Mouse (Mus musculus) forebrain, embryonic 14.5 days (tissue): ENCODE measurements around the gene Antxr1. TPM values are rescaled to one million over a fixed set of nuclear protein-coding genes. Genes with fewer than 3 reads are reported as not detected.
A peak's percentile ranks its signal among the peaks of the same experiment; 100 is the strongest.

ENCODE experiments used
- ATAC-seq: fragments of 200-750 bp; cut with Nextera tagmentation; 2 replicates; pipeline ENCODE4 v1.8.0; 2017; ENCODE audit warnings: mild to moderate bottlenecking, moderate library complexity
- DNase-seq: peaks from one replicate; pipeline ENCODE4 v3.0.0-alpha.2; 2015; ENCODE audit warnings: low spot score
- H3K27ac ChIP-seq: fragments of 300-500 bp; sonication (generic); 2 replicates; pipeline ENCODE4 v1.5.1; 2014; ENCODE audit warnings: low read depth, mild to moderate bottlenecking, control low read depth, low read length, moderate library complexity
- H3K27me3 ChIP-seq: fragments of 300-500 bp; sonication (generic); replicated peaks from 2 replicates; pipeline ENCODE4 v1.6.1; 2014; ENCODE audit warnings: low read length, control low read depth, mixed read lengths; ENCODE audit not compliant: control insufficient read depth, insufficient read depth
- H3K36me3 ChIP-seq: fragments of 300-500 bp; sonication (generic); 2 replicates; pipeline ENCODE4 v1.6.1; 2014; ENCODE audit warnings: low read length, control low read depth; ENCODE audit not compliant: control insufficient read depth, insufficient read depth
- H3K4me1 ChIP-seq: fragments of 300-500 bp; sonication (generic); 2 replicates; pipeline ENCODE4 v1.6.1; 2014; ENCODE audit warnings: antibody characterized with exemption, low read length, control low read depth; ENCODE audit not compliant: control insufficient read depth, insufficient read depth
- H3K4me2 ChIP-seq: fragments of 300-500 bp; sonication (generic); 2 replicates; pipeline ENCODE4 v1.6.1; 2014; ENCODE audit warnings: mild to moderate bottlenecking, control low read depth, low read length
- H3K4me3 ChIP-seq: fragments of 300-500 bp; sonication (generic); 2 replicates; pipeline ENCODE4 v1.5.1; 2014; ENCODE audit warnings: low read depth, low read length, control low read depth
- H3K9ac ChIP-seq: fragments of 300-500 bp; sonication (generic); 2 replicates; pipeline ENCODE4 v1.6.1; 2014; ENCODE audit warnings: mild to moderate bottlenecking, low read length, control low read depth, moderate library complexity
- H3K9me3 ChIP-seq: fragments of 300-500 bp; sonication (generic); replicated peaks from 2 replicates; pipeline ENCODE4 v1.6.1; 2016; ENCODE audit warnings: low read length, control low read depth, mixed read lengths; ENCODE audit not compliant: control insufficient read depth
- WGBS: fragments of 180-500 bp; shearing (Covaris S2); extraction: QIAGEN DNeasy Blood & Tissue Kit; methylation state at CpG from one replicate; pipeline ENCODE4 v1.1.7; 2014; 5-methylcytosine and 5-hydroxymethylcytosine counted together
- polyA plus RNA-seq: library from polyadenylated mRNA; unstranded; fragments of >200 nt; fragmentation: Nextera tagmentation; extraction: Ambion mirVana; gene quantifications from 2 replicates; pipeline ENCODE4 v1.2.1, GENCODE M21; 2014

The Antxr1 gene
- polyA plus RNA-seq, 1 experiment from 2014 or later, result 2.3 TPM

DNA sequence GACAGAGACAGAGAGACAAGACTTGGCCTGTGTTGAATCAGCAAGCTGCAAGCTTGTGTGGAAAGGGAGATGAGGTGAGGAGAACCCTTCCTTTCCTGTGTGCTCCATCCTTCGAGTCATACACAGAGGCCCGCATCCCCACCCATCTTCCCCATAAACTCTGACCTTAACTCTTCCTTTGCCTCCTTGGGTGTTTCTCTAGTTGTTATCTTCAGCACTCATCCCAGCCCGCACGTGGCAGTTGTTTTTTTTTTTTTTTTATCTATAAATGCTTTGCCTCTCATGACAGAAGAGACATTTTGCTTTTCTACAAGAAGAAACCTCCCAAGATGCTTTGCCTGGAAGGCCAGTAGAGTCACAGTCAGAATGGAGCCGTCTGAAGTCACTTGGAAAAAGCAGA, 197.1 kb downstream of the Antxr1 start:
- Histone ChIP-seq H3K9ac (no peak overlapping the region), H3K4me2 (no peak overlapping the region), H3K4me3 (no peak overlapping the region), H3K27me3 (no peaks in the 10 kb centered on the region), H3K27ac (no peak overlapping the region), H3K36me3 (no peaks in the 10 kb centered on the region), H3K4me1 (no peaks in the 10 kb centered on the region), H3K9me3 (no peaks in the 10 kb centered on the region)
- ATAC-seq (no peak), DNase-seq (no peak)
- WGBS, result 87% methylated on average over 5 of the region's 5 CpGs

DNA sequence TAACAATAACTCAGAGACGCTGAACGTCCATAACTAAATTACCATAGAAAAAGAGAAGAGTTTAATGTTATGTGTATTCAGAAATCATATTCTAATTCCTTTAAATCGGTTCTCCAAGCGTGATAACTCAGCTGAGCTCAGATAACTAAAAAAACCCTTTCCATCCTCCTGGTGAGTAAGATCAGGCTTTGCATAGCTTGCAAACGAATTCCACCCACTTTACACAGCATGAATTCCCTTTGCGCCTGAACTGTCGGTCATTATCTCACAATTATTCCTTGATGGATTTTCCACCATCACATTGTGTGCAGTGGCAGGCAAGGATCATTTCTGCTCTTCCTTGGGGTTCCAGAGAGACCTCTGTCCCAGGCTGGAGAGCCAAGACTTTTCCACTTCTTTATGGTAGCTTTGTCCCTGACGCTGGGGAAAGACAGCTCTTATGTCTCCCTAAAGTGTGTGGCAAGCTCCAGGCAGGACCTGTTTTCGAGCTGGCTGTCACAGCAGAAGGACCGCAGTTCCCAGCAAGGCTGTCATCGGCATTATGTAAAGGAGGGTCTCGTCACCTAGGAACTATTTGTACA, 201.6 kb downstream of the Antxr1 start:
- H3K4me1 ChIP-seq, result no peaks in the 10 kb centered on the region
- H3K9ac ChIP-seq, result no peak overlapping the region
- WGBS, result 74% methylated on average over 12 of the region's 12 CpGs
- H3K4me3 ChIP-seq, result no peak overlapping the region
- no peak for ATAC-seq
- no peak overlapping the region for H3K27ac ChIP-seq
- no peak overlapping the region for H3K4me2 ChIP-seq
- H3K27me3 ChIP-seq, result no peaks in the 10 kb centered on the region
- DNase-seq, result peak; percentile 11
- H3K9me3 ChIP-seq, result no peaks in the 10 kb centered on the region
- no peaks in the 10 kb centered on the region for H3K36me3 ChIP-seq

DNA sequence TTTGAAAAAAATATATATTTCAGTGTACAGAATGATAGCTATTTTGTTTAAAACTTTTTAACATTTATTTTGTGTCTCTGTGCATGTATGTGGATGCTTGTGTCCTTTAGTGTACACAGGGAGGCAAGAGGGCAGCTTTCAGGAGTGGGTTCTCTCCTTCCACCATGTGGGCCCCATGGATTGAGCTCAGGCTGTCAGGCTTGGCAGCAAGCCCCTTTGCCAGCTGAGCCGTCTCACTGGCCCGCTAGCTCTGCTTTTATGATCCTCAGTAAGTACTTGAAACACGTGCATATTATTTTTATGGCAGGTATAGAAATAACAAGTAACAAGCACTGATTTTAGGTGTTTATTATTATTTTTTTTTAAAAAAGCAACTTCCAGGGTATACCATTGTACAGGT, 202.1 kb downstream of the Antxr1 start:
- H3K4me2 ChIP-seq, result no peak overlapping the region
- H3K4me3 ChIP-seq, result no peak overlapping the region
- H3K9me3 ChIP-seq, result no peaks in the 10 kb centered on the region
- H3K27ac ChIP-seq, result no peak overlapping the region
- H3K36me3 ChIP-seq, result no peaks in the 10 kb centered on the region
- ATAC-seq, result no peak
- 71% methylated on average over 3 of the region's 3 CpGs for WGBS
- peak; percentile 20 for DNase-seq
- no peaks in the 10 kb centered on the region for H3K27me3 ChIP-seq
- no peak overlapping the region for H3K9ac ChIP-seq
- no peaks in the 10 kb centered on the region for H3K4me1 ChIP-seq

DNA sequence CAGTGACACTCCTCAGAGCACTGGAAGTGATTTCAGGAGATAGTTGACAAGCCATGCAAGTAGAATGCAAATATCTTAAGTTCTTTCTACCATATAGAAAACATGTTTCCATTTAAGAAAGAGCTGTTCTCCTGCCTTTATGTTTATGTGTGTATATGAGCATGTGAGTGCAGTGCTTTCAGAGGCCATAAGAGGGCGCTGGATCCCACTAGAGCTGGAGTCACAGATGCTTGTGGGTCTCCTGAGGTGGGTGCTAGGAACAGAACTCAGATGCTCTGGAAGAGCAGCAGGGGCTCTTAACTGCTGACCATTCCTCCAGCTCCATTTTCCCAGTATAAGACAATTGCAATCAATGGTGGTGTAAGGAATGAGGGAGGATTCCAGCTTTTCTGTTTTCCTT, 204.5 kb downstream of the Antxr1 start:
- Histone ChIP-seq H3K36me3 (no peaks in the 10 kb centered on the region), H3K27me3 (no peaks in the 10 kb centered on the region), H3K4me2 (no peak overlapping the region), H3K4me1 (no peaks in the 10 kb centered on the region), H3K9ac (no peak overlapping the region), H3K9me3 (no peaks in the 10 kb centered on the region), H3K27ac (no peak overlapping the region), H3K4me3 (no peak overlapping the region)
- no peak for DNase-seq
- ATAC-seq, result no peak
- WGBS, result 66% methylated on average over 1 of the region's 1 CpGs

DNA sequence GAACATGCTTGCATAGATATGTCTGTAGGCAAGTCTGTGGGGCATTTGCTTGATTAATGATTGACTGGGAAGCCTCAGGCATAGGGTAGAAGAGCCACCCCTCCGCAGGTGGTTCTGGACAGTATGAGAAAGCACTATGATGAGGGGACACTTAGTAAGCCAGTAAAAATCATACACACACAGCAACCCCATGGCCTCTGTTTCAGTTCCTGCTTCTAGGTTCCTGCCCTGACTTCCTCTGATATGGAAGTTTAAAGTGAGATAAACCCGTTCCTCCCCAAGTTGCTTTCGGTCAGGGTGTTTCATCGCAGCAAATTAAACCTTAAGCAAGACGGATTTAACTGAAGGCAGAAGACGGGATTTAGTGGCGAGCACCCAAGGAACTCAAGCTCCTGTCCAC, 205.0 kb downstream of the Antxr1 start:
- no peak overlapping the region for H3K9ac ChIP-seq
- H3K9me3 ChIP-seq, result no peaks in the 10 kb centered on the region
- no peak for DNase-seq
- 97% methylated on average over 7 of the region's 7 CpGs for WGBS
- H3K4me2 ChIP-seq, result no peak overlapping the region
- no peaks in the 10 kb centered on the region for H3K27me3 ChIP-seq
- no peak for ATAC-seq
- H3K36me3 ChIP-seq, result no peaks in the 10 kb centered on the region
- H3K27ac ChIP-seq, result no peak overlapping the region
- H3K4me1 ChIP-seq, result no peaks in the 10 kb centered on the region
- H3K4me3 ChIP-seq, result no peak overlapping the region

DNA sequence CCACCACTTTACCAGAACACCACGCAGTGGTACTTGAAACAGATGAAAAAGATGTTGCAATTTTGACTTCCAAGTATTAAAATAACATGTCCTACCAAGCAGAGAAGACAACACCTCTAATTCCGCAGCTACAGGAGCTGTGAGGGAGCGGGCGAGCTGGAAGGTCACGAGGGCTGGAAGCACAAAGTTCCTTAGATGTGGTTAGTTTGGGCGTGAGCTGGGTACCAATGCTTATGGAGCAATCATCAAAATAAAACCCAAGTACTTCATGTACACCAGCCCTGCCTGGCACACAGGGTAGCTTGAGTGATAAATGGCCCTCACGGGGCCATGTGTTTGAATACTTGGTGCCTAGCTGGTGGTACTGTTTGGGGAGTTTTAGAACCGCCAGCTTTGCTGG, 205.8 kb downstream of the Antxr1 start:
- H3K9ac ChIP-seq, result no peak overlapping the region
- WGBS, result 91% methylated on average over 8 of the region's 8 CpGs
- no peaks in the 10 kb centered on the region for H3K36me3 ChIP-seq

DNA sequence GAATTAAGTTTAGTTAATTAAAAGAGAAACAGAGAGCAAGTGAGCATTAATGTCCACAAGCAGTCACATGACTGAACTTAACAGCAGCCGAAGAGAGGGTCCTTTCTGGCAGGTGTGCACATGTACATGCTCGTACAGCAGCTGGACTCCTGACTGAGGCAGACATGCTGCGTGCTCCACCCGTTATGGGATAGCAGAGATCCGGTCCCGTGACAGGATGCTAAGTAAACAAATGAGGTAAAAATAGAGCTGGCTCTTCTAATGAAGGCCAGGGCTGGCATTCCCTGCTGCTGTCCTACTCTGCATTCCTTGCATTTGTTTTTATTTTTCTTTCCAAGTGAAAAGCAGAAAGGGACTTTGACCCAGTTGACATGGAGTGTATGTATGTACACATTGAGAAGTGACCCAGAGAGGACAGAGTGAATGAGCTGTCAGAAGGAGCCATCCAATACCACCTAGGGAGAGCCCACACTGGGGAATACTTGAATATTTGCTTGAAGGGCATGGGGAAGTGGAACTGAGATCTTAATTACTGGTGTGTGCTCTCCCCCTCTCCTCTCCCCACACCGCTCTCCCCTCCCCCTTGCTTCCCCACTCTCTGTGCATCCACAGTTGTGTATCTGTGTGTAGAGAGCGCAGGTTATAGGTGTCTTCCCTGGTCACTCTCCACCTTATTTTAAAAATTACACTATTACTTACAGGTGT, 208.4 kb downstream of the Antxr1 start:
- ATAC-seq, result no peak
- WGBS, result 82% methylated on average over 8 of the region's 8 CpGs

More for the DNA sequence above, 205.8 kb downstream of the Antxr1 start:
- no peak for ATAC-seq
- Histone ChIP-seq H3K4me1 (no peaks in the 10 kb centered on the region), H3K9me3 (no peaks in the 10 kb centered on the region), H3K4me3 (no peak overlapping the region), H3K27me3 (no peaks in the 10 kb centered on the region), H3K27ac (no peak overlapping the region), H3K4me2 (no peak overlapping the region)
- DNase-seq, result no peak

DNA sequence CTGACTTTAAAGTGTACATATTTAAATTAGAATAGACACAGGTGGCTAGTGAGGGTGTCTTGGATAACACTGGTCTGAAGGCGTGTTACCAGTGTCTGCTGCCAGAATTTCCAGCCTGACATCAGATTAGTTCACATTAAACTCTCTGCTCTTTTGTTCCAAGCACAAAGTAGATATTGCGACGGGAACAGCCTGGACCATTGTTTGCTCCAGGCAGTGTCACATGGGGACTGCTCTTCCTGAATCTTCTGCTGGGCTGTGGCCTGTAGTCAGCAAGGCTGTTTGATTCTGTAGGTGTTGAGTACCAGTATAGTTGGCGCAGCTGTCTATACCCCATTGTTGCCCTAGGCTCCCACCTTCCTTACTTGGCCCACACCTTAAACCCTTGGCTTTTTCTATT, 211.6 kb downstream of the Antxr1 start:
- H3K27ac ChIP-seq, result no peak overlapping the region
- H3K9ac ChIP-seq, result no peak overlapping the region
- ATAC-seq, result no peak
- DNase-seq, result no peak
- H3K9me3 ChIP-seq, result no peaks in the 10 kb centered on the region
- H3K4me1 ChIP-seq, result no peaks in the 10 kb centered on the region
- H3K27me3 ChIP-seq, result no peaks in the 10 kb centered on the region
- H3K36me3 ChIP-seq, result no peaks in the 10 kb centered on the region
- no peak overlapping the region for H3K4me2 ChIP-seq
- H3K4me3 ChIP-seq, result no peak overlapping the region
- 79% methylated on average over 4 of the region's 4 CpGs for WGBS

More for the DNA sequence above, 208.4 kb downstream of the Antxr1 start:
- Histone ChIP-seq H3K4me3 (no peak overlapping the region), H3K9ac (no peak overlapping the region), H3K36me3 (no peaks in the 10 kb centered on the region), H3K27me3 (no peaks in the 10 kb centered on the region), H3K27ac (no peak overlapping the region), H3K4me2 (no peak overlapping the region), H3K9me3 (no peaks in the 10 kb centered on the region), H3K4me1 (no peaks in the 10 kb centered on the region)
- DNase-seq, result no peak

DNA sequence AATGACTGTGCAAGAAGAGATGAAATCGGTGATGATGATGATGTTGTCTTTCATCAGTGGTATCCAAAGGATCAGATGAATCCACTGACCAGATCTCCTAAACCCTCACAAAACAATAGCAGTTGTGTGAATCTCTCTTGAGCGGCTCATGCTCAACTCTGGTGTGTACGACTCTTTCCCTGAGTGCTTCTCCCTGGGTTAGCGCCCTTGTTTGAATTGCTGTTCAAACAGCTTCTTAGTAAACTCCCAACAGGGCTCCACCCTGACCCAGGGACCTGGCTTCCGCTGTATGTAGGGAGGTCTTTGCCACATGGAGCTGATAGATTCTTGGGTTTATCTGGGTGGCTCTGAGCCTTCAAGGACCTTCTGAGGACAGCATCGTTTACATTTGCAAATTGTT, 212.2 kb downstream of the Antxr1 start:
- WGBS, result 92% methylated on average over 6 of the region's 6 CpGs
- no peak overlapping the region for H3K27ac ChIP-seq
- H3K4me3 ChIP-seq, result no peak overlapping the region
- no peaks in the 10 kb centered on the region for H3K4me1 ChIP-seq
- H3K27me3 ChIP-seq, result no peaks in the 10 kb centered on the region
- H3K9me3 ChIP-seq, result no peaks in the 10 kb centered on the region
- no peak for DNase-seq
- no peaks in the 10 kb centered on the region for H3K36me3 ChIP-seq
- no peak overlapping the region for H3K4me2 ChIP-seq
- no peak for ATAC-seq
- no peak overlapping the region for H3K9ac ChIP-seq
